Mouse (Mus musculus): Measurements from ENCODE around the gene Ccdc160.

Gene Ccdc160

DNA sequence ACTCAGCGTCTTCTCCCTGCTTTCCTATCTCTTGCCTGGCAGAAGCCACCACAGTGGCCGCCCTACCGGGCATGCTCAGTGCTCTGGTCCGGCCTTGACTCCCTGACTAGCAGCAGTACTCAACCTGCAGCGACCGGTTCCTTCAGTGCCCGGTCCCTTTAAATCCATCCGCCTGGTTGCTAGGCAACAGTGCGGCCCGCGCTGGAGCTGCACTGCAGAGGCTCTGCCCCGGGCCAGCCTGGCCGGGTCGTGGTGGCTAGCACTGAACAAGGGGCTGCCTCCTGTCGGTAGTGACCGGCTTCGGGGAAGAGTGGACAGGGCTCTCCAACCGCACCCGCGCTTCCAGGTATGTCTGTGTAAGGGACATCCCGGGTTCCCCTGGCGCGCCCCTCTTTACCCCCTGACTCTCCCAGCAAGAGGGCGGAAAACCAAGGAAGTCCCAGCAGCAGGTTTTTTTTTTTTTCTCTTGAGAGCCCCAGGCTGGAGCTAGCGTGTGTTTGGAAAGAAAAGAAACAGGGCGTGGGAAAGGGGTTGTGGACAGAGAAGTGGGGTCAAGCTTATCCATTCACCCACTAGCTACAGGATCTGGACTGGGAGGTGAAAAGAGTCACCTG, at the start of gene Ccdc160:
Gene Ccdc160, plus strand, starts transcription at position 221 of the 614 bp plus-strand sequence.
- no peak for DNase-seq (ENCODE audit: low read depth, low spot score)

DNA sequence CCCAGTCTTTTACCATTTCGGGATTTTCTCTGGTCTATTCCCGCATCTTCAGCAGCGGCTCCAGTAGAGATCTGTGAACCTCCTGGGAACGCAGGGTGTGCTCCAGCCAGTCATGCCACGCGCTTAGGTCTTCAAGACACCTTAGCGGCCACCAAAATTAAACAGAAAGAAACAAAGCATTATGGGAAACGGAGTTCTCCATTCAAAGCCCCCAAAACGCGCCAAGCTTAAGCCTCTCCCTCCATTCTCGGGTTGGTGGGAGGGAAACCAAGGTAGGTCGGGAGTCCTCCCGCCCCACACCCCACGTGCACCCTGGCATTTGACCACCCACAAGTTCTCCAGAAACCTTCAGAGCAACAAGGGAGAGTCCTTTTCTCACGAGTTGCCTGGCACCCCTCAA, 47.2 kb upstream of the Ccdc160 start:
- no peak for DNase-seq (ENCODE audit: low read depth, low spot score)

DNA sequence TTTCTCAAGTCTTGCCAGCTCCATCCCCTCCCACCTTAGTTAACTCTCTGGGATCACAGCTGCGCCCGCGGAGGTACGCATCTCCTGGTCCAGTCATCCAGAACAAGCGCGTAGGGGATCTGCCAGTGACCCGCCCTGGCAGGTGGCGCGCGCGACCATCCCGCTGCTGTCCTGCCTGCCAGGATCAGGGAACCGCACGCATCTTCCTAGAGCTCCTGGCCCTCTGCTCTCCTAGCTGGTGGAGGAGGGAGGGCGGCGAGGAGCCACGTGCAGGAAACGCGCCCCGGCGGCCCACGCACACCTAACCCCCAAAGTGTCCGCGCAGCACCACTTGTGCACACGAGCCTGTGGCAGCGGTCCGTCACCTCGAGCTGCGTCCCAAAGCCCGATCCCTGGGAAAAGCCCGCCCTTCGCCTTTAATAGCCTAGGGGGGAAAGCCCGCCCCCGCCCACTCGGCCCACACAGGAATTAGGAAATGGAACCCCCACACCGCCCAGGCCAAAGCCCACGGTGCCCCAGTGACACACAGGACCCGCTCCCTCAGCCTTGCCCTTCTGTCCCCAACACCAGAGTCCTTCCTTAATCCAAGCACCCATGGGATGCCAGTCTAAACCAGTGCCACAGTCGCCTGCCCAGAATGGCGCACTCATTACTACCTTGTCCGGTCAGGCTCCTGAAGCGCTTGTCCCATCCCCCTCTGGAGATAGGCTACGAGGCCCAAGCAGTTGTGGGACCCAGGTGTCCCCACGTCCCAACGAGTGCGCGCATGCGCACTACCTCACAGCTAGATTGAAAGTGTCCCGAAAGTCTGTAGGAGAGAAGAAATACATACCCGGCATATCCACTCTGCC, 46.6 kb upstream of the Ccdc160 start:
- no peak for DNase-seq (ENCODE audit: low read depth, low spot score)

DNA sequence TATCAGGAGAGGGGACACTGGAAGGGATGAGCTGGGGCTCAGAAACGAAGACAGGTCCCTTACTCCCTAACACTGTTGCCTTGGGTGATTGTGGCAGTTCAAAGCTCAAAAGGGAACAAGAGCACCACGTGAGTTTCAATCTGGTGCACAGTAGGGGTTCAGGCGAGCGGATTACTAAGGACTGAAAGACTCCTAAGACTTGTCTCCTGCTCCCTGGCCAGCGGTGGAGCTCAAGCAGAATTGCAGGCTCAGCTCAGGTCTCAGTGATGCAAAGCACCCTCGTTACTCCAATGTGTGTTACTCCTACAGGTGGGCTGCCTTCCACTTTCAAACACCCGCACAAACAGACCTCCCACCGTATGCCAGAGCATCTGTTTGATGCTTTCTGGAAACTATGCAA, 45.5 kb upstream of the Ccdc160 start:
- no peak for DNase-seq (ENCODE audit: low read depth, low spot score)

DNA sequence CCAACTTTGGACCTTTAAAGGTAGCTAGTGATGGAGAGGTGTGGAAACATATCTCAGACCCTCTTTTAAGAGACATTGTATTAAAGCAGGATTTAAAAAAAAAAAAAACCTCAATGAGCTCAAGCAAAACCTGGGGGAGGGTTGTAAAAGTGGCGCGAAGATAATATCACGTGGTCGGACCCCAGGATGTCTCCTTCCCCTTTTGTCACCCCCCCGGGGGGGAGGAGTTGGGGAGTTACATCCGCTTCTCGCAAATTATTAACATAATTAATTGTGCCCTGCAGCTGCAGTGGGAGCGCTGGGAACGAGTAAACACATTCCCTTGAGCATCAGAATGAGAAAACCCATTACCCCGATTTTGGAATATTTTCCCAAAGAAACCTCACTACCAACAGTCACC, 45.1 kb upstream of the Ccdc160 start:
- no peak for DNase-seq (ENCODE audit: low read depth, low spot score)

DNA sequence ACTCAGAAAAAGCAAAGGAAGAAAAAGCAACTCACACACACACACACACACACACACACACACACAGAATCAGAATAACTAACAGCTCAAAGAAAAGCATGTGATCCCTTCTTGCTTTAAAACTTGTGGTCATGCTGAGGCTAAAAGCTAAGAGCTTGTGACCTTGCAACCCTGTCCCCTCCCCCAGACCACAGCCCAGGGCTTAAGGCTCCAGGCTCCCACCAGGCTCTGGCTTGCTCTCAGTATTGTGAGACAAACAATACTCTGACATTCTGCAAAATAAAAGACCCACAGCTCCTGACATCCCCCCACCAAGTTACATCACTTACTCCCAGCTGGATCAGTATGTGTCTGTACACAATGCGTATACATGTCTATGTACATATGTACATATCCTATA, 44.2 kb upstream of the Ccdc160 start:
- DNase-seq (ENCODE audit: low read depth, low spot score), result no peak

DNA sequence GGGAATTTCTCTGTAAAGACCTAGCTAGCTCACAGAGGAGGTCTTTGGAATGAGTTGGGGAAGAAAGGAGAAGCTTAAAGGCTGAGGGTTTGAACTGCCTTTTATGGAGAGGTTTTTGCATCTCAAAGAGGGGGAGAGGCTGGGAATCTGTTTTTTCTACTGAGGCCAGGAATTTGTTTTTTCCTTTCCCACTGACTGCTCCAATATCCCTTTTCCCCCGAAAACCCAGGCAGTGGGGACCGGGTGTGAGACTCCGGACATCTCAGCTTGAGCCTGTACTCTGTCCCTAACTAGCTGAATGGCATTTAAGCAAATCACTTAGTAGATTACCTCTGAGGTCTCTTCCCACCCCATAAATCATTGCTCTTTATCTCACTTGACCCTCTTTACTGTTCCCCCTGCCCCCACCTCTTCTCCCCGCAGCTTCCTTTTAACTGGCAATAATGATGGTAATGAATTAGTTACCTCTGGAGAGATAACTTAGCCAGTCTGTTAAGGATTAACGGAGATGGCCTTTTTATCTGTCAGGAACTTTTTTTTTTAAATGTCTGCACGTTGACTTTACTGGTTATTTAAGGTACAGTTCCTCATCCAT, 37.4 kb upstream of the Ccdc160 start:
- no peak for DNase-seq (ENCODE audit: low read depth, low spot score)

DNA sequence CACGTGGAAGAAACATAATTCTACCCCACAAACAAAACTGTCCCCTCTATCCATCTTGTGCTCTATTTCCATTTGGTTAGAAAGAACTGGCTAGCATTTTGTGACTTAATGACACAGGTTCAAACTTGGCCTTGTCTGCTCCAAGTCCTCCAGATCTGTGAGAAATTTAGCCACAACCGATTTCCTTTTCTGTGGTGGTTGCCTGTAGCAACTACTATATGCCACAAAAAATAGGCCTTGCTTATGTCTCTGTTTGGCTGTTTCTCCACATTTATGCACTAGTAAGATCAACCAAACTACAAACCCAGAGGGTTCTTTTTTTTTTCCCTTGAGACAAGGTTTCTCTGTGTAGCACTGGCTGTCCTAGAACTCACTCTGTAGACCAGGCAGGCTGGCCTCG, 33.8 kb upstream of the Ccdc160 start:
- DNase-seq (ENCODE audit: low read depth, low spot score), result no peak

DNA sequence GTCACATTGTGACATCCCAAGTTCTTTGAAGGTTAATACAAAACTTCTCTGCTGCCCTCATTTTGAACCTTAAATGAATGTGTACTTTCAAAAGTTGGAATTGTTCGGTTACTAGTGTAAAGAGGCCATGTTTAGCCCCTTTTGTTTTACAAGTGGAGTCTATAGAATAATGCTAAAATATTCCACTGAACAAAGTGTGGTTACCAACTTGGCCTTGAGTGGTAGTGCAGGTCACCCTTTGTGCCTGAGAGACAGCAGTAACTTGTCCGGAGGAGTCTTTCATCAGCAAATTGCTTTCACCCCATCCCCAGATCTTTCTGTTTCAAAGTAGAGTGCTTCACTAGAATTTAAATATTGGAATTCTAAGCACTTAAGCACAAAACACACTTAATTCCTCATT, 31.8 kb upstream of the Ccdc160 start:
- DNase-seq (ENCODE audit: low read depth, low spot score), result no peak

DNA sequence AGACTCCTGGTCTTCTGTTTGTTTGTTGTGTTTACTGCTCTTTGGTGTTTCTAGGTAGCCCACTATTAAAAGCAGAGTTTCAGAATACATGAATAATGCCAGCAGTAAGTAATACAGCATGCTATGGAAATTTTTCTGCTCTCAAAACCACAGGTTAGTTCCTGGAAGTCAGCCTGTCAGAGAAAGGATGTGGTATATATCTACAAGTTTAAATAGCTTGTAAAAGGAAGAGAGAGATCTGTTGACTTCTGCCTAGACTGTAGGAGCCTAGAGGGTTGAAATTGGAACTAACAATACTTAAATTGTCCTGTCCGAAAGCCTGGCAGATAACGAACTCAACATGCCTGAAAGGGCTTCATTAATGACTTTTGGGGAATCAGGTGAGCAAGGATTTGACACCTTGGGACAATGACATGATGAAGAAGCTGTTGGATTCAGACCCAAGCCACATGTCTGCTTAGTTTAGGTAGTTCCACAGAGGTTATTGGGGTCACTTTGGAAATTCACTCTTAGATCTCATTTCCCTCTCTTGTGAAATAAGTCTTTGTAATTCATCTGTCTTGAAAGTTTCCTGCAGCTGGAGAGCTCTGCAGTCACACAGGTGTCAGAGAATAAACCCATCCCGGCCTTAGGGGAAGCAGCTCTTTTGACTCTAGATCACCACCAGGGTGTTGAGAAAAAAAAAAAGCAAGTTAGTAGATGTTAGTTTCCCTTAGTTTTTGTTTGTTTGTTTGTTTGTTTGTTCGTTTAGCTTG, 30.6 kb upstream of the Ccdc160 start:
- no peak for DNase-seq (ENCODE audit: low read depth, low spot score)

DNA sequence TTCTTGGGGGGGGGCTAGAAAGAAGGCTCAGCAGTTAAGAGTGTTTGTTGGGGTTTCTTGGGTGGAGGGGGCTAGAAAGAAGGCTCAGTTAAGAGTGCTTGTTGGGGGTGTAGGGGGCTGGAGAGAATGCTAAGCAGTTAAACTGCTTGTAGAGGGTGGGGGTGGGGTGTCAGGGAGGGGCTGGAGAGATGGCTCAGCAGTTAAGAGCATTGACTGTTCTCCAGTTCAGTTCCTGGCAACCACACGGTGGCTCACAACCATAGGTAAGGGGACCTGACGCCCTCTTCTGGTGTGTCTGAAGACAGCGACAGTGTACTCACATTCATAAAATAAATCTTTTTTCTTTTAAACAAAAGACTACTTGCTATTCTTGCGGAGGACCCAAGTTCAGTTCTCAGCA, 28.8 kb upstream of the Ccdc160 start:
- no peak for DNase-seq (ENCODE audit: low read depth, low spot score)

DNA sequence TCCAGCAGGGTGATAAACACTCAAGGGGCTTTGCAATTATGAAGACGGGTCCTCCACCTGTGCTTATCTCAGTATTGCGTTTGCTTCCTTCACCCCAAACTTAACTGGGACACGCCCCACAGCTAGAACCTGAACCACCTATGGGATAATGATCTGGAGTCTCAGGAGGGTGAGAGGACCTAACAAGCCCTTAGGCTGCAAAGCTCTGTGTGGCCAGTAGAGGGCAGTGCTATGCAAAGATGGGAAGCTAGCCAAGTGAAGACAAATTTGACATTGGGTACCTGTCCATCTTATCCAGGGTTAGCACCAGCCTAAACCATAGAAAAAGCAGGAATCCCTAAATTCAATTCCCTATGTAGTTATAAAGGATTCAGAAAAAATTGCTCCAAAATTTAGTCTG, 15.0 kb upstream of the Ccdc160 start:
- DNase-seq (ENCODE audit: low read depth, low spot score), result peak; percentile 11

DNA sequence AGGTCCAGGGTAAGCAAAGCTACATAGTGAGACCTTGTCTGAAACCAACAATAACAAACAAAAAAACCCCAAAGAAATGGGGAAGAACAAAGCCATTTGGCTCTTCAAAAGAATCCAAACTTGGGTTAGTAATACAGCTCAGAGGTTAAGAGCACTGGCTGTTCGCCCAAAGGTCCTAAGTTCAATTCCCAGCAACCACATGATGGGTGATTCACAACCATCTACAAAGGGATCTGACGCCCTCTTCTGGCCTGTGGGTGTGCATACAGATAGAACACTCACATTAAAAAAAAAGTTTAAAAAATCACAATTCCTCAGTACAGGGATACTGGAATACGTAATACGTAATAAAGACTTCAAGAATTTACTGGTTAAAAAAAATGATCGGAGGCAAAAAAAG, 13.3 kb upstream of the Ccdc160 start:
- DNase-seq (ENCODE audit: low read depth, low spot score), result no peak

DNA sequence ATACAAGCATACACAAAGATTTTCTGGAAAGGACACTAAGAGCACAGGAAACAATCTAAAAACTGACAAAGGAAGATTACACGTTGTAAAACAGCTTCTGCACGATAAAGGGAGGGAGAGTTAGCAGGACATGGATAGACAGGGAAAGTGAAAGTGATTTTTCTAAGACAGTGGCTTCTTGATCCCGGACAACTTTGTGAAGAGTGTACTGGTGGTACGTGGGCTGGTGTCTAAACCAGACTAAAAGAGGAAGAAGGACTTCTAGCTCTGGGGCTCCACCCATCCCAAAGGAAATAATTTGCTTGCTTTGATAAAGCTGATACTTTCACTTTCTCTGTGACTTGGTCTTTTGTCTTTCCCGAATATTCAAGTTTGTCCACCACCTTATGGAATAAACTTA, 7.1 kb upstream of the Ccdc160 start:
- DNase-seq (ENCODE audit: low read depth, low spot score), result no peak

DNA sequence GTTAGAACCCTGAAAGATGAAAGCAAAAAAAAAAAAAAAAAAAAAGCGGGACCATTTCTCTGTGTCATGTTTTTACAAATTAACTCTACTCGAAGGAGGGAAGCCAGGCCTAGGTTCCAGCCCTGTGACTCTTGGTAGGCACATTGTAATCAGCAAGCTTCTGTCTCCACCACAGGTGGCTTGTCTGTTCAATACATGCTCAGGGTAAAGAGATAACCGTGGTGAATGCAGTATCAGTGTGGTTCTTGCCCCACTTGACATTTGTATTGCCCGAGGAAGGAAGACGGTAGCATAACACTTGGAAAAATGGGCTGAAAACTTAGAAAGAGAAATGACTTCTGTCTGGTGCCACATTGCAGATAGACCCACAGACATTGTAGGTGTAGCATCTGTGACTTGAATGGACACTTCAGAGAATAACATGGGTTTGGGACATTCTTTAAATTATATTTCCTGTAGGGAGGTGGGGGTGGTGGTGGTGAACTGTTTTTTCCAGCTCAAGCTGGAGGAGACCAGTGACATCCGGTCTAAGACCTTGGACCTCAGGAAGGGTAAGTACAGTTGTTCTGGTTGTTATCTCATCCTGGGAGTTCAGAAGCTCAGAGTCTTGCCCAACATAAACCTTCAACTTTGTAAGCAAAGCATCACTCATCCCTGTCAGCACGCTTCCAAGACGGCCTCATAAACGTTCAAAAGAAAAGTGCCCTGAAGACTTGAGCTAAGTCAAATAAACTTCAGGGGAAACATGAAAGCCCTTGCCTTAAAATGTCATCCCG, 1.1 kb downstream of the Ccdc160 start:
- no peak for DNase-seq (ENCODE audit: low read depth, low spot score)

DNA sequence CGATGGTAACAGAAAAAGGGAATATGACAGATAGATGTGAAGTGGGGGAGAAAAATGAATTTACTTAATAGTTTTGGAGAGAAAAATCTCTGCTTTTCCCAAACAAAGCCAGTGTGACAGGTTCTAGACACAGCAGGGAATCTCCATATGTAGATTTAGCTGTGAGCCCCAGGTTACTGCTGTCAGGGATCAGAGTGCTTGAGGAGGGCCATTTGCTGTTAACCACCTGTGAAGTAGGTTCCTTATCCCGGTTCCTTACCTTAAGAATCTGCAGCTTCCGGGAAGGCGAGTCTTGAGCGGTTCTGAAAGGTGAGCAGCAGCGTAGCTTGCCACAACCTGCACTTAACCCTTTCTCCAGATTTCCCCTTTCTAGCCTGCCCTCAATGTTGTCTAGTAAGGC, 1.9 kb downstream of the Ccdc160 start:
- no peak for DNase-seq (ENCODE audit: low read depth, low spot score)

DNA sequence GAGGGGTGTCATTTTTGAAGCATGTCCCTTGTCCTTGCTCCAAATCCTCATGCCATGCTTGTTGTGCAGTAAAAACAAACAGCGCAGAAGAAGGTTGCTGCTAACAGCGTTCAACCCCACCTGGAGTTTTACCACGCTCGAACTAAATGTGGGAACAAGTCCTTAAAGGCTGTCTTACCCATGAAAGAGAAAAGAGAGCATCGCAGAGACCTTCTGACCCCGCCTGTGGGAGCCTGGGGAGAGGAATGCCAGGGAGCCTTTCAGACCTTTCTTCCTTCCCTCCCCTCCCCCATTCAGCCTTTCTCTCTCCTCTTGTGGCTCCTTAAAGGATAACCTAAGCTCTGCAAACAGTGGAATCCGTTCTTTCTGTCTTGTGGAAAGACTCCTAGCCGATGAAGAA, 4.8 kb downstream of the Ccdc160 start:
- DNase-seq (ENCODE audit: low read depth, low spot score), result no peak

DNA sequence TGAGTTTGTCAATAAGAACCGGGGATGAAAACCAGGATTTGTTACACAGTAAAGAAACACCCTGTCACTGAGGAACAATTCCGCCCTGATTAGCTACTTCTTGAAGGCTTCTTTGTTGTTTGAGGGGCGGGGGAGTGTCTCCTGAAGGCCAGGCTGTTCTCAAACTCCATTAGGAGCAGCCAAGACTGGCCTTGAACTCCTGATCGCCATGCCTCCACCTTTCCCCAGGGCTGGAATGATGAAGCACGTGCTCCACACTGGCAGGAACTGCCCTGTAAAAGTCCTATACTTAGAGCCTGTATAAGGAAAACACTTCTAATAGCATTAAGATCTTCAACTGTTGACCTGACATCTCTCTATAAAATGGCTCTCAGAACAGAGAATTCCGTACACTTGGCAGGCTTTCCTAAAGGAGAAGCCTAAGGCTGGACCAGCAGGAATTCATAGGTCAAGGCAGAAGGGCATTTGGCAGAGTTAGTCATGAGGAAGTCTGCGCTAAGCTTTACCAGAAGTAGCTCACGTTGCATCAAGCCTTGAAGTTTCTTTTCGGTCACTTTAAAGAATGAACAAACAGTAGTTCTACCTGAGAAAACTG, 6.1 kb downstream of the Ccdc160 start:
- DNase-seq (ENCODE audit: low read depth, low spot score), result no peak

DNA sequence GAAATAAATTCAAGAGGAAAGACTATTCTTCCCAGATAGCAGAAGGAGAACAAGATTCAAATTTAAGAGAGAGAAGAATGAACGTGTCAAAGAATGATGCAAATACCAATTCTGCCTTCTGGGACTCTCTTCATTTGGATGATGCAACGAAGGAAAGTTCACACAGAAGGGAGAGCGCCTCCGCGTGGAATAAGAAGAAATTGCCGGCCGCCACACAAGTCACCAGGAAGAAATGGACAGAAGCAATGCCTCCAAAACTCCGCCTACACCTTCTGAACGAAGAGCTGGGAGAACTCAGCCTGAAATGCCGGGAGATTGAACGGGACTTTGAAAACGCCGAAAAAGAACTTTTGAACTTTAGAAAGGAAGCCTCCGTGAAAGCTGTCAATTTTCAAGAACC, 7.3 kb downstream of the Ccdc160 start:
- DNase-seq (ENCODE audit: low read depth, low spot score), result no peak

DNA sequence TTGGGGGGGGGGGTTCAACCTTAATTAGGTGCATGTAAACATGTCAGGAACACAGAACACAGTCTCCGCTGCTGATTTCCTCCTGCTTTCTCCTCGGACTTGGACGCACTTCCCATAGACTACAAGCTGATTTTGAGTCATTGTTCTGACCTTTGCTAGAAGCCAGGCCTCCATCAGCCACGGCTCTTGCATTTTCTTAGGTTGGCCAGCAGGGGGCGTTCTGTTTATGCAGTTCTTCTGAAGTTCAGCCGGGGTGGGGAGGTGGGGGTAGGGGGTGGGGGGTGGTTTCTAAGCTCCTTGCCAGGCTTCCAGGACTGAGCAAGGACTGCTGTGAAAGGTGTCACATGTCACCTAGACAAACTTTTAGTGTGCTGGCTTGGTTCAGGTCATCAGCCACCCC, 8.6 kb downstream of the Ccdc160 start:
- DNase-seq (ENCODE audit: low read depth, low spot score), result peak; percentile 1

DNA sequence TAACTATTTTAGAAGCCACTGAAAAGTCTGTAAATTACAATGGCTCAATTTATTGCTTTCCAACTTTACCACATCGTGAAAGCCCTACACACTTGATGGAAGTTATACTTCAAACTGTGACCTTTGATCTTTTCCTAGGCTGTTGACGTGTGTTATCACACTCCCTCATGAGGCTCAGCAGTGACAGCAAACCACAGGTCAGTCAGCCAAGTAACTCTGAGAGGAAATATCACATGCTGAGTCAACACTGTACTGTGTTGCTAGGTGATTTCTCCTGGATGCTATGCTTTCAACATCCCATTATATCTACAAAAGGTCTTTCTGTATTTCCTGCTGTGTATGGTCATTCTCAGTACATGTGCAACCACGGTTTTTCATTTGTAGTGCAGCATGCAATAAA, 28.3 kb downstream of the Ccdc160 start:
- no peak for DNase-seq (ENCODE audit: low read depth, low spot score)

All from c-Kit-negative CD71-positive TER-119-positive erythroid progenitor cells, embryonic 14.5 days (primary cell).